Mouse (Mus musculus): Measurements from ENCODE around the gene Cep85l.
A peak's percentile ranks its signal among the peaks of the same experiment; 100 is the strongest.

Cep85l gene

GRCm38 (mm10) chr10:53379709-53380106 lies at the start of gene Cep85l:
Gene Cep85l, minus strand, starts transcription at chr10:53379947.
- DNase-seq = peak; percentile 88

GRCm38 (mm10) chr10:53428695-53429447 lies 49.1 kb upstream of the Cep85l start:
- no peak for DNase-seq

- DNase-seq = no peak
These were observed 46.8 kb upstream of the Cep85l start for GRCm38 (mm10) chr10:53426524-53426923.

- no peak for DNase-seq
These were observed 43.3 kb upstream of the Cep85l start for GRCm38 (mm10) chr10:53423091-53423490.

GRCm38 (mm10) chr10:53422206-53422605 lies 42.5 kb upstream of the Cep85l start:
- no peak for DNase-seq

- DNase-seq = no peak
These were observed 41.9 kb upstream of the Cep85l start for GRCm38 (mm10) chr10:53421613-53422012.

- DNase-seq = no peak
These were observed 40.3 kb upstream of the Cep85l start for GRCm38 (mm10) chr10:53420069-53420468.

- DNase-seq = no peak
These were observed 39.6 kb upstream of the Cep85l start for GRCm38 (mm10) chr10:53419139-53419935.

GRCm38 (mm10) chr10:53417015-53417414 lies 37.3 kb upstream of the Cep85l start:
- DNase-seq = no peak

- no peak for DNase-seq
These were observed 36.5 kb upstream of the Cep85l start for GRCm38 (mm10) chr10:53416152-53416712.

GRCm38 (mm10) chr10:53415252-53415651 lies 35.5 kb upstream of the Cep85l start:
- no peak for DNase-seq

GRCm38 (mm10) chr10:53414092-53415085 lies 34.6 kb upstream of the Cep85l start:
- no peak for DNase-seq

- DNase-seq = no peak
These were observed 33.2 kb upstream of the Cep85l start for GRCm38 (mm10) chr10:53412936-53413335.

- no peak for DNase-seq
These were observed 32.4 kb upstream of the Cep85l start for GRCm38 (mm10) chr10:53412165-53412564.

GRCm38 (mm10) chr10:53410831-53411230 lies 31.1 kb upstream of the Cep85l start:
- no peak for DNase-seq

- DNase-seq = no peak
These were observed 27.7 kb upstream of the Cep85l start for GRCm38 (mm10) chr10:53407422-53407821.

- DNase-seq = no peak
These were observed 27.1 kb upstream of the Cep85l start for GRCm38 (mm10) chr10:53406845-53407244.

- DNase-seq = no peak
These were observed 22.5 kb upstream of the Cep85l start for GRCm38 (mm10) chr10:53402293-53402692.

- no peak for DNase-seq
These were observed 19.3 kb upstream of the Cep85l start for GRCm38 (mm10) chr10:53399053-53399452.

GRCm38 (mm10) chr10:53398540-53398902 lies 18.8 kb upstream of the Cep85l start:
- peak; percentile 8 for DNase-seq

- DNase-seq = no peak
These were observed 18.2 kb upstream of the Cep85l start for GRCm38 (mm10) chr10:53397846-53398539.

Data from kidney, adult 18-20 months (tissue).